Mouse (Mus musculus): ENCODE data around the gene Dusp16. TPM values are rescaled to one million over a fixed set of nuclear protein-coding genes. Genes with fewer than 3 reads are reported as not detected.
"Not testable (repeated sequence)": the region's sequence is repeated elsewhere in the genome, so short reads cannot be mapped to it uniquely, and the experiment has no call there.

Dusp16 gene
- total RNA-seq, 1 experiment, result 10.3 TPM

DNA sequence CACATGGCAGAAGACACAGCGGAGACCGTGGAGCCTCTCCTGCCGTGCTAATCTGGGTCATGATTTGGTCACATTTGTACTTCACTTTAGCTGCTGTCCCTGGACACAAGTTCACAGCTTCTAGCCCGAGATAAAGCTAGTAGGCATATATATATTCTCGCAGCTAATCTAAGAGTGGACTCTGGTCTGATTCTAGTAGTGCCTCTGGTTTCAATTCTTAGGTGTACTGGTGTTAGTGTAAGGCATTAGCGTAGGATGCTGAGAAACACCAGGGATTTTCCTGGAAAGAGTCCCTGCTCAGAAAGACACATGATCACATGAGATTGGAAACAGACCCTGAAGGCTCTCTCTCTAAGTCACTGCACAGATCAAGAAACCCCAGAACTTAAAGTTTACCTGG is 97.9 kb downstream of the Dusp16 start:
- H3K9ac ChIP-seq (ENCODE audit: insufficient read depth, low read depth, low read length, poor library complexity, severe bottlenecking), result no peak overlapping the region
- DNase-seq (ENCODE audit: low read depth, low spot score), result no peak
- no peak overlapping the region for H3K27ac ChIP-seq (ENCODE audit: insufficient read depth, low read depth, low read length, poor library complexity, severe bottlenecking)
- H3K9me3 ChIP-seq (ENCODE audit: control insufficient read depth, insufficient read depth, low read depth, low read length), result no peaks in the 10 kb centered on the region; the same call in 1 of the 2 replicates
- H3K36me3 ChIP-seq (ENCODE audit: control insufficient read depth, insufficient read depth, low read length, poor library complexity, severe bottlenecking), result peaks cover 2% of the 10 kb centered on the region; the same call in 1 of the 2 replicates
- TF ChIP-seq HCFC1 (IDR thresholded peaks at IDR 0.05; ENCODE audit: borderline replicate concordance, insufficient read depth, low read length), result no peak
- TF ChIP-seq CHD2 (IDR thresholded peaks at IDR 0.05; ENCODE audit: low read depth, low read length), result no peak
- no peak for TF ChIP-seq MAFK (IDR thresholded peaks at IDR 0.05; ENCODE audit: insufficient read depth, low read depth, low read length)
- no peak for TF ChIP-seq ZC3H11A (IDR thresholded peaks at IDR 0.05; ENCODE audit: borderline replicate concordance, low read depth, low read length)
- no peak for TF ChIP-seq ZNF384 (IDR thresholded peaks at IDR 0.05; ENCODE audit: low read depth, low read length)
- peaks cover 4 to 6% of the 10 kb centered on the region in 2 experiments; a peak in 3 of 4 replicates for H3K4me1 ChIP-seq (ENCODE audit: control insufficient read depth in 2 of 2, insufficient read depth in 2 of 2, low read length in 2 of 2, poor library complexity in 1 of 2)
- H3K4me3 ChIP-seq (ENCODE audit: insufficient read depth in 1 of 2, low read depth in 1 of 2, low read length in 2 of 2, poor library complexity in 1 of 2, severe bottlenecking in 1 of 2), result no peak overlapping the region
- in situ Hi-C loops (cut with MboI; ENCODE audit: low sequenced_read_pairs in 2 of 2, unreplicated experiment in 2 of 2), result no loop called here

DNA sequence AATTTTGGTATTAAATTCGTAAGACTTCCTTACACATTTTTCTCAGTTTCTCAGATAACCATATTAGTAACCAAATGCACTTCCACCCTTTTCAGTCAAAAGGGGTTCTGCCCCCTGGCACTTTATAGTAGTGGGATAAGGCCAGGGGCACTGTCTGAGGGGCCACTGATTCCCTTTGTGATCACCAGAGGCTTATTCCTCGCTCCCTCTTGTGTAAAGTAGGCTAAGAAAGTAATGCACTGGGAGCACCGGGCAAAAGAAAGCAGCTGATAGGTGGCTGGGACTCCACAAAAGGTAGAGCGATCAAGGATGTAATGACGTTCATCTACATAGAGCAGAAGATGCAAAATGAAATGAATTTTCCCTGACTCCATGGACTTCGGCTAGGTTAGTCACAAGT is 106.9 kb downstream of the Dusp16 start:
- DNase-seq (ENCODE audit: low read depth, low spot score), result no peak
- Histone ChIP-seq H3K27ac (ENCODE audit: insufficient read depth, low read depth, low read length, poor library complexity, severe bottlenecking) (no peak overlapping the region), H3K9me3 (ENCODE audit: control insufficient read depth, insufficient read depth, low read depth, low read length) (no peaks in the 10 kb centered on the region), H3K4me3 (ENCODE audit: insufficient read depth in 1 of 2, low read depth in 1 of 2, low read length in 2 of 2, poor library complexity in 1 of 2, severe bottlenecking in 1 of 2) (no peak overlapping the region), H3K36me3 (ENCODE audit: control insufficient read depth, insufficient read depth, low read length, poor library complexity, severe bottlenecking) (no peaks in the 10 kb centered on the region), H3K9ac (ENCODE audit: insufficient read depth, low read depth, low read length, poor library complexity, severe bottlenecking) (no peak overlapping the region), H3K4me1 (ENCODE audit: control insufficient read depth in 2 of 2, insufficient read depth in 2 of 2, low read length in 2 of 2, poor library complexity in 1 of 2) (no peaks in the 10 kb centered on the region)
- in situ Hi-C loops (cut with MboI; ENCODE audit: low sequenced_read_pairs in 2 of 2, unreplicated experiment in 2 of 2), result no loop called here
- TF ChIP-seq ZNF384 (IDR thresholded peaks at IDR 0.05; ENCODE audit: low read depth, low read length) (no peak), MAFK (IDR thresholded peaks at IDR 0.05; ENCODE audit: insufficient read depth, low read depth, low read length) (no peak), HCFC1 (IDR thresholded peaks at IDR 0.05; ENCODE audit: borderline replicate concordance, insufficient read depth, low read length) (no peak), ZC3H11A (IDR thresholded peaks at IDR 0.05; ENCODE audit: borderline replicate concordance, low read depth, low read length) (no peak), CHD2 (IDR thresholded peaks at IDR 0.05; ENCODE audit: low read depth, low read length) (no peak)

DNA sequence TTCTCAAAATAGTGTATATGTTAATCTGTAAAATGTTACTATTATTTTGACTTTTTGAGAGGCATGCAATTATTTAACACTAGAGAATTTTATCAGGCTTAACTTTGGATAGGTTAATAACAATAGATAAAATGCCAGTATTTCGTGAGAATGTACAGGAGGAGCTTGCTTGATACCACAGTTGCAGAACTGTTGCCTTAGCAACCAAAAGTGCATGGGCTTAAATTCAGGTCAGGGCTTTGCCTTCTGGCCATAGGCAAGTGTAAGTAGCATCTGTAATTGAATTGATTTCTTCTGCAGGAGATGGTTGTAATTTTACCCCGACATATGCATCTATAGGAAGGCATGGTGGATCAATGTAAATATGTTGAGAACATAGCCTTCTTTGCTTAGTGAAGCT is 107.4 kb downstream of the Dusp16 start:
- in situ Hi-C loops (cut with MboI; ENCODE audit: low sequenced_read_pairs in 2 of 2, unreplicated experiment in 2 of 2), result no loop called here
- Histone ChIP-seq H3K36me3 (ENCODE audit: control insufficient read depth, insufficient read depth, low read length, poor library complexity, severe bottlenecking) (no peaks in the 10 kb centered on the region), H3K27ac (ENCODE audit: insufficient read depth, low read depth, low read length, poor library complexity, severe bottlenecking) (no peak overlapping the region), H3K9me3 (ENCODE audit: control insufficient read depth, insufficient read depth, low read depth, low read length) (no peaks in the 10 kb centered on the region), H3K9ac (ENCODE audit: insufficient read depth, low read depth, low read length, poor library complexity, severe bottlenecking) (no peak overlapping the region), H3K4me1 (ENCODE audit: control insufficient read depth in 2 of 2, insufficient read depth in 2 of 2, low read length in 2 of 2, poor library complexity in 1 of 2) (no peaks in the 10 kb centered on the region), H3K4me3 (ENCODE audit: insufficient read depth in 1 of 2, low read depth in 1 of 2, low read length in 2 of 2, poor library complexity in 1 of 2, severe bottlenecking in 1 of 2) (no peak overlapping the region)
- no peak for DNase-seq (ENCODE audit: low read depth, low spot score)
- TF ChIP-seq CHD2 (IDR thresholded peaks at IDR 0.05; ENCODE audit: low read depth, low read length) (no peak), ZNF384 (IDR thresholded peaks at IDR 0.05; ENCODE audit: low read depth, low read length) (no peak)

DNA sequence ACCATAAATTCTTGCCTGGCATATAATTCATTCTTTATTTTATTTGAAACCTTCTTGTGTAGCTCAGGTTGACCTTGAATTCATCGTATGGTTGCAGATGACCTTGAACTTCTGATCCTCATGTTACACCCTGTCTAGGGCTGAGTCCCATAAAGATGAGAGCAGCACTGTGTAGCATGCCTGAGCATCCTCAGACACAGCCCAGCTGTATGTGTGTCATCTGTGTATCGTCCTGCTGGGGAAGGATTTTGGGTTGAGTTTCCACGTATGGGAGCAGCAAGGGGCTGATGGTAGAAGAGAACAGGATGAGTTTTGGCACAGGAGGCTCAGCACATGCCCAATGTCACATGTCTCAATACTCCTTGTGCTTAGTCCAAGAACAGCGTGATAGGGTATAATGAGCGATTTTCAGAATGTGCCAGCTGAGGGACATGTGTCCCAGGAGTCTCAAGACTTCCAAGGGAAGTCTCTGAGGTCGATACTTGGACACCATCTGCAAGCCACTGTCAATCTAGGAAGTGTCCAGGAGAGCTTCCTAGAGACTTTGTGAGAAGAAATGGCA is 108.0 kb downstream of the Dusp16 start:
- no peak for TF ChIP-seq CHD2 (IDR thresholded peaks at IDR 0.05; ENCODE audit: low read depth, low read length)
- TF ChIP-seq ZC3H11A (IDR thresholded peaks at IDR 0.05; ENCODE audit: borderline replicate concordance, low read depth, low read length), result no peak
- no peak for TF ChIP-seq ZNF384 (IDR thresholded peaks at IDR 0.05; ENCODE audit: low read depth, low read length)
- TF ChIP-seq HCFC1 (IDR thresholded peaks at IDR 0.05; ENCODE audit: borderline replicate concordance, insufficient read depth, low read length), result no peak
- TF ChIP-seq MAFK (IDR thresholded peaks at IDR 0.05; ENCODE audit: insufficient read depth, low read depth, low read length), result no peak
- H3K4me1 ChIP-seq (ENCODE audit: control insufficient read depth in 2 of 2, insufficient read depth in 2 of 2, low read length in 2 of 2, poor library complexity in 1 of 2), result no peaks in the 10 kb centered on the region
- no peak overlapping the region for H3K27ac ChIP-seq (ENCODE audit: insufficient read depth, low read depth, low read length, poor library complexity, severe bottlenecking)
- H3K4me3 ChIP-seq (ENCODE audit: insufficient read depth in 1 of 2, low read depth in 1 of 2, low read length in 2 of 2, poor library complexity in 1 of 2, severe bottlenecking in 1 of 2), result no peak overlapping the region
- H3K36me3 ChIP-seq (ENCODE audit: control insufficient read depth, insufficient read depth, low read length, poor library complexity, severe bottlenecking), result no peaks in the 10 kb centered on the region
- in situ Hi-C loops (cut with MboI; ENCODE audit: low sequenced_read_pairs in 2 of 2, unreplicated experiment in 2 of 2), result no loop called here
- no peak overlapping the region for H3K9ac ChIP-seq (ENCODE audit: insufficient read depth, low read depth, low read length, poor library complexity, severe bottlenecking)
- H3K9me3 ChIP-seq (ENCODE audit: control insufficient read depth, insufficient read depth, low read depth, low read length), result no peaks in the 10 kb centered on the region
- DNase-seq (ENCODE audit: low read depth, low spot score), result no peak

DNA sequence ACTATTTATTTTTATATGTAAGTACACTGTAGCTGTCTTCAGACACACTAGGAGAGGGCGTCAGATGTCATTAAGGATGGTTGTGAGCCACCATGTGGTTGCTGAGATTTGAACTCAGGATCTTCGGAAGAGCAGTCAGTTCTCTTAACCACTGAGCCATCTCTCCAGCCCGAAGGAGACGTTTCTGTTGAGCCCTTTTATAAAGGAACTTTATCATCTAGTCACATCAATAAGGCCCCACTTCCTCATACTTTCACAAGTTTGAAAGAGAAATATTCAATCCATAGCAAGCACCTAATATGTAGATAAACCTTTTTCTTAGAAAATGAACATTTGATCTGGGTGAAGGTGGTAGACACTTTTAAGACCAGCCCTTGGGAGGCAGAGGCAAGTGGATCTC is 113.1 kb downstream of the Dusp16 start:
- H3K36me3 ChIP-seq (ENCODE audit: control insufficient read depth, insufficient read depth, low read length, poor library complexity, severe bottlenecking); H3K4me3 ChIP-seq (ENCODE audit: insufficient read depth in 1 of 2, low read depth in 1 of 2, low read length in 2 of 2, poor library complexity in 1 of 2, severe bottlenecking in 1 of 2); H3K4me1 ChIP-seq (ENCODE audit: control insufficient read depth in 2 of 2, insufficient read depth in 2 of 2, low read length in 2 of 2, poor library complexity in 1 of 2); in situ Hi-C loops (cut with MboI; ENCODE audit: low sequenced_read_pairs in 2 of 2, unreplicated experiment in 2 of 2); H3K27ac ChIP-seq (ENCODE audit: insufficient read depth, low read depth, low read length, poor library complexity, severe bottlenecking); H3K9me3 ChIP-seq (ENCODE audit: control insufficient read depth, insufficient read depth, low read depth, low read length); DNase-seq (ENCODE audit: low read depth, low spot score); H3K9ac ChIP-seq (ENCODE audit: insufficient read depth, low read depth, low read length, poor library complexity, severe bottlenecking): not testable (repeated sequence)

All from ES-E14 (cell line).